Mouse (Mus musculus) forebrain, embryonic 16.5 days (tissue): Measurements from ENCODE around the gene Cyp4a32. TPM values are rescaled to one million over a fixed set of nuclear protein-coding genes. Genes with fewer than 3 reads are reported as not detected.
A peak's percentile ranks its signal among the peaks of the same experiment; 100 is the strongest.
"Not testable (repeated sequence)": the region's sequence is repeated elsewhere in the genome, so short reads cannot be mapped to it uniquely, and the experiment has no call there.

Source experiments
- ATAC-seq: fragments of 200-750 bp; cut with Nextera tagmentation; 2 replicates; pipeline ENCODE4 v1.8.0; 2017; ENCODE audit warnings: mild to moderate bottlenecking, moderate library complexity
- H3K27ac ChIP-seq: fragments of 300-500 bp; sonication (generic); 2 replicates; pipeline ENCODE4 v1.5.1; 2014; ENCODE audit warnings: low read length, control low read depth
- H3K27me3 ChIP-seq: fragments of 300-500 bp; sonication (generic); replicated peaks from 2 replicates; pipeline ENCODE4 v1.6.1; 2014; ENCODE audit warnings: low read length; ENCODE audit not compliant: control insufficient read depth, insufficient read depth
- H3K36me3 ChIP-seq: fragments of 300-500 bp; sonication (generic); 2 replicates; pipeline ENCODE4 v1.6.1; 2014; ENCODE audit not compliant: control insufficient read depth, insufficient read depth
- H3K4me1 ChIP-seq: fragments of 300-500 bp; sonication (generic); replicated peaks from 2 replicates; pipeline ENCODE4 v1.6.1; 2014; ENCODE audit warnings: low read length; ENCODE audit not compliant: control insufficient read depth, insufficient read depth
- H3K4me2 ChIP-seq: fragments of 300-500 bp; sonication (generic); 2 replicates; pipeline ENCODE4 v1.6.1; 2014; ENCODE audit warnings: mild to moderate bottlenecking, low read length, control low read depth
- H3K4me3 ChIP-seq: fragments of 300-500 bp; sonication (generic); replicated peaks from 2 replicates; pipeline ENCODE4 v1.5.1; 2014; ENCODE audit warnings: mild to moderate bottlenecking, low read length, control low read depth
- H3K9ac ChIP-seq: fragments of 300-500 bp; sonication (generic); replicated peaks from 2 replicates; pipeline ENCODE4 v1.6.1; 2014; ENCODE audit warnings: low read depth, low read length, control low read depth
- H3K9me3 ChIP-seq: fragments of 300-500 bp; sonication (generic); 2 replicates; pipeline ENCODE4 v1.6.1; 2016; ENCODE audit warnings: low read length; ENCODE audit not compliant: control insufficient read depth
- WGBS: fragments of 180-500 bp; shearing (Covaris S2); extraction: QIAGEN DNeasy Blood & Tissue Kit; methylation state at CpG from one replicate; pipeline ENCODE4 v1.1.7; 2014; 5-methylcytosine and 5-hydroxymethylcytosine counted together
- polyA plus RNA-seq: library from polyadenylated mRNA; unstranded; fragments of >200 nt; fragmentation: Nextera tagmentation; extraction: Ambion mirVana; gene quantifications from 2 replicates; pipeline ENCODE4 v1.2.1, GENCODE M21; 2015

Cyp4a32 gene
- polyA plus RNA-seq, 1 experiment from 2014 or later, result not detected

DNA sequence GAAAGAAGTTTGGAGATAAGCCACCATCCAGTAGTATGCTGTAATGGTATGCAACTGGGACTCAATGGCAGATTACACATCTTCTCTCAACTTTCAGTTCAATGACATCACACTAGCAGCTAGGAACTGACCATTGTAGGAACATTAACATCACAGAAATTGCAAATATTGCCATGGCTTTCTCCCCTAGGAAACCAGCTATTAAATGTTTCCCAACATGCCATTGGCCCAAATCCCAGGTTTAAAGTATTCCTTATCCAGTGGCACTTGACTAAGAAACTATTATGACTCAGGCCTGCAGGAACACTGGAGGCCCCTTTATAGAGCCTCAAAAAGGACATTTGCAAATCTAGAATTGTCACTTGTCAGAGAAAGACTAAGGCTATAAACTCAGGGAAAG lies 48.6 kb downstream of the Cyp4a32 start:
- no peak overlapping the region for H3K4me3 ChIP-seq
- H3K4me1 ChIP-seq, result no peaks in the 10 kb centered on the region
- H3K36me3 ChIP-seq, result no peaks in the 10 kb centered on the region
- no peak overlapping the region for H3K9ac ChIP-seq
- no peaks in the 10 kb centered on the region for H3K9me3 ChIP-seq
- H3K4me2 ChIP-seq, result no peak overlapping the region
- no peak for ATAC-seq
- no peaks in the 10 kb centered on the region for H3K27me3 ChIP-seq
- no peak overlapping the region for H3K27ac ChIP-seq

- H3K4me1 ChIP-seq, result no peaks in the 10 kb centered on the region
- H3K36me3 ChIP-seq, result no peaks in the 10 kb centered on the region
- H3K9me3 ChIP-seq, result no peaks in the 10 kb centered on the region
- H3K27me3 ChIP-seq, result no peaks in the 10 kb centered on the region
- no peak for ATAC-seq
- H3K4me3 ChIP-seq, result no peak overlapping the region
- no peak overlapping the region for H3K9ac ChIP-seq
- H3K27ac ChIP-seq, result no peak overlapping the region
- 78% methylated on average over 5 of the region's 5 CpGs for WGBS
- H3K4me2 ChIP-seq, result no peak overlapping the region
Measured at GRCm38 (mm10) chr4:115650866-115651265, 50.1 kb downstream of the Cyp4a32 start.

- 85% methylated on average over 7 of the region's 7 CpGs for WGBS
- not testable (repeated sequence) for H3K9ac ChIP-seq, H3K4me3 ChIP-seq, H3K27me3 ChIP-seq, H3K4me1 ChIP-seq, H3K4me2 ChIP-seq, ATAC-seq, H3K36me3 ChIP-seq, H3K27ac ChIP-seq, H3K9me3 ChIP-seq
Measured at GRCm38 (mm10) chr4:115655841-115656534, 55.2 kb downstream of the Cyp4a32 start.

DNA sequence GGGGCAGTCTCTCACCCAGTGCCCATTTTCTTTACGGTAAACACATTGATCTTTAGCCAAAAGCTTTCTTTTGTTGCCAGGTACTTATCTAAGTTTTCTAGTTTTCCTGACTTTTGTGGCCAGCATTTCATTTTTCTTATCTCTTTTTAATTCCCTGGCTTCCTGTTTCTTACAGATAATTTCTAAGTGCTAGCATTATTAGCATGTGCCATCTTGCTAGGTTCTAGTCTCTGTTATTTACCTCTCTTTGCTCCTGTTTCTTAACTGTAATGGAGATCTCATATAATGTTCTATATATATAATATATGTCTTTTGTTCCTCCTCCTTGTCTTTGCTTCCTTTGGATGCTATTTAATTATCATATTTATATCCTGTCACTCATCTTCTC lies 55.8 kb downstream of the Cyp4a32 start:
- WGBS, result 89% methylated on average over 1 of the region's 1 CpGs
- ATAC-seq, H3K27me3 ChIP-seq, H3K4me2 ChIP-seq, H3K4me1 ChIP-seq, H3K4me3 ChIP-seq, H3K36me3 ChIP-seq, H3K9ac ChIP-seq, H3K9me3 ChIP-seq, H3K27ac ChIP-seq: not testable (repeated sequence)

GRCm38 (mm10) chr4:115657104-115657866 lies 56.5 kb downstream of the Cyp4a32 start:
- peak; percentile 89 for ATAC-seq
- H3K36me3 ChIP-seq, result no peaks in the 10 kb centered on the region
- H3K27ac ChIP-seq, result no peak overlapping the region

DNA sequence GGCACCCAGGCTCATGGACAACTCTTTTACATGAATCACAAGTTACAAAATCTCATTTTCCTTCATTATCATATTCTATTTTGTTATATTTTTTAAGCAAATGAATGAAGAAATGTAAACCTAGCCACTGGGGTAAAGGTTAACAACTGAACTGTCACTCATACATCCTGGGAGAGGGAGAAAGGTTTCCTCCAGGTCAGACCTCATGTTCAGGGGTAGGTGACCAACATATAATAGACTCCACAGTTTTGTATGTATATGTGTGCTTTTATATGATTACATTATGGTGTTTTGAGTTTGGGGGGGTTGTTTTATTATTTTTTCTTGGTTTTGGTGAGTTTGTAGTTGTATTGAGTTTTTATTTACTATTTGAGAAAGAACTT lies 57.1 kb downstream of the Cyp4a32 start:
- Histone ChIP-seq H3K9ac (no peak overlapping the region), H3K27ac (no peak overlapping the region), H3K27me3 (no peaks in the 10 kb centered on the region), H3K9me3 (no peaks in the 10 kb centered on the region), H3K36me3 (no peaks in the 10 kb centered on the region), H3K4me2 (peak overlapping the region; percentile 88; the same call in 1 of the 2 replicates), H3K4me1 (peaks cover 4% of the 10 kb centered on the region; the same call in 1 of the 2 replicates), H3K4me3 (no peak overlapping the region)
- ATAC-seq, result no peak

More at GRCm38 (mm10) chr4:115657104-115657866, 56.5 kb downstream of the Cyp4a32 start:
- Histone ChIP-seq H3K27me3 (no peaks in the 10 kb centered on the region), H3K4me1 (peaks cover 4% of the 10 kb centered on the region; the same call in 1 of the 2 replicates), H3K9me3 (no peaks in the 10 kb centered on the region), H3K9ac (peak overlapping the region; percentile 67), H3K4me3 (peak overlapping the region; percentile 52), H3K4me2 (peak overlapping the region; percentile 88)
- WGBS, result 1% methylated on average over 34 of the region's 34 CpGs

DNA sequence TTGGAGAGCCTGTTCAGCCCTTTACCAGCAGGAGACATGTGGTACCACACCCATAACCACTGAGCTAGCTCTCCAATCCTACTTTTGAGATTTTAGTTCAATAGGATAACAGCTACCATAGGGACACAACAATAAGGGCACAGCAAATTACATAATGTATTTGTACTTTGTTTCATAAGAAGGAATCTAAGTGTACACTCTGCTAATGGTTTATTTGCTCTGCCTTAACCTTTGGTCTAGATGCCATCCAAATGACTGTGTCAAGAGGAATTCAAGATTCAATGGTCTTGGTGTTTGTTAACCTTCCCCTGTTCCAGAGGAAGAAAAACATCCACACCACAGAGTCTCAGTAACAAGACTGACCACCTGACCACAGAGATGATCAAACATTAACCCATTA lies 58.4 kb downstream of the Cyp4a32 start:
- Histone ChIP-seq H3K4me3 (no peak overlapping the region), H3K36me3 (no peaks in the 10 kb centered on the region), H3K27me3 (no peaks in the 10 kb centered on the region), H3K27ac (no peak overlapping the region), H3K9me3 (no peaks in the 10 kb centered on the region), H3K9ac (no peak overlapping the region), H3K4me1 (peaks cover 4% of the 10 kb centered on the region; the same call in 1 of the 2 replicates), H3K4me2 (no peak overlapping the region)
- ATAC-seq, result no peak

Other genes with a start within 250 kb of the Cyp4a32 start
- gene Cyp4a12b, start 189.3 kb upstream of the Cyp4a32 start, polyA plus RNA-seq, result not detected in 2 replicates
- gene Cyp4a30b, start 148.4 kb upstream of the Cyp4a32 start, polyA plus RNA-seq, result not detected in 2 replicates
- not detected in 2 replicates for gene Cyp4a14, start 104.8 kb upstream of the Cyp4a32 start, polyA plus RNA-seq
- gene Cyp4a10, start 82.7 kb upstream of the Cyp4a32 start, polyA plus RNA-seq, result not detected in 2 replicates
- gene Cyp4a31, start 37.3 kb upstream of the Cyp4a32 start, polyA plus RNA-seq, result not detected in 2 replicates
- 0.41 and 0.42 TPM in 2 replicates for gene Cyp4b1, start 46.8 kb downstream of the Cyp4a32 start, polyA plus RNA-seq
- gene Efcab14, start 136.8 kb downstream of the Cyp4a32 start, polyA plus RNA-seq, result 18.1 and 20.7 TPM in 2 replicates
- gene Tex38, start 180.0 kb downstream of the Cyp4a32 start, polyA plus RNA-seq, result 0.28 TPM in 1 of 2 replicates, not detected in the other
- 35.1 and 36.8 TPM in 2 replicates for gene Atpaf1, start 183.8 kb downstream of the Cyp4a32 start, polyA plus RNA-seq
- 4.6 and 6.0 TPM in 2 replicates for gene Mob3c, start 227.1 kb downstream of the Cyp4a32 start, polyA plus RNA-seq
- 25.4 and 27.9 TPM in 2 replicates for gene Mknk1, start 238.2 kb downstream of the Cyp4a32 start, polyA plus RNA-seq